Mouse (Mus musculus): ENCODE results near the gene Elp1. TPM values are rescaled to one million over a fixed set of nuclear protein-coding genes. Genes with fewer than 3 reads are reported as not detected.

Gene Elp1
- total RNA-seq, 1 experiment = 75.7 TPM

GRCm38 (mm10) chr4:56756966-56757600 is 45.0 kb downstream of the Elp1 start:
- Histone ChIP-seq H3K4me3 (ENCODE audit: insufficient read depth in 1 of 2, low read depth in 1 of 2, low read length in 2 of 2, poor library complexity in 1 of 2, severe bottlenecking in 1 of 2) (no peak overlapping the region), H3K4me1 (ENCODE audit: control insufficient read depth in 2 of 2, insufficient read depth in 2 of 2, low read length in 2 of 2, poor library complexity in 1 of 2) (no peaks in the 10 kb centered on the region), H3K9ac (ENCODE audit: insufficient read depth, low read depth, low read length, poor library complexity, severe bottlenecking) (no peak overlapping the region), H3K36me3 (ENCODE audit: control insufficient read depth, insufficient read depth, low read length, poor library complexity, severe bottlenecking) (peaks cover 48% of the 10 kb centered on the region), H3K9me3 (ENCODE audit: control insufficient read depth, insufficient read depth, low read depth, low read length) (no peaks in the 10 kb centered on the region), H3K27ac (ENCODE audit: insufficient read depth, low read depth, low read length, poor library complexity, severe bottlenecking) (no peak overlapping the region)
- in situ Hi-C loops (cut with MboI; ENCODE audit: low sequenced_read_pairs in 2 of 2, unreplicated experiment in 2 of 2) = no loop called here
- TF ChIP-seq MAFK (IDR thresholded peaks at IDR 0.05; ENCODE audit: insufficient read depth, low read depth, low read length) (no peak), HCFC1 (IDR thresholded peaks at IDR 0.05; ENCODE audit: borderline replicate concordance, insufficient read depth, low read length) (no peak), CHD2 (IDR thresholded peaks at IDR 0.05; ENCODE audit: low read depth, low read length) (no peak), ZNF384 (IDR thresholded peaks at IDR 0.05; ENCODE audit: low read depth, low read length) (no peak), ZC3H11A (IDR thresholded peaks at IDR 0.05; ENCODE audit: borderline replicate concordance, low read depth, low read length) (no peak)
- DNase-seq (ENCODE audit: low read depth, low spot score) = no peak

- Histone ChIP-seq H3K36me3 (ENCODE audit: control insufficient read depth, insufficient read depth, low read length, poor library complexity, severe bottlenecking) (peaks cover 52% of the 10 kb centered on the region), H3K27ac (ENCODE audit: insufficient read depth, low read depth, low read length, poor library complexity, severe bottlenecking) (no peak overlapping the region), H3K9me3 (ENCODE audit: control insufficient read depth, insufficient read depth, low read depth, low read length) (no peaks in the 10 kb centered on the region), H3K4me1 (ENCODE audit: control insufficient read depth in 2 of 2, insufficient read depth in 2 of 2, low read length in 2 of 2, poor library complexity in 1 of 2) (no peaks in the 10 kb centered on the region), H3K9ac (ENCODE audit: insufficient read depth, low read depth, low read length, poor library complexity, severe bottlenecking) (no peak overlapping the region), H3K4me3 (ENCODE audit: insufficient read depth in 1 of 2, low read depth in 1 of 2, low read length in 2 of 2, poor library complexity in 1 of 2, severe bottlenecking in 1 of 2) (no peak overlapping the region)
- TF ChIP-seq ZNF384 (IDR thresholded peaks at IDR 0.05; ENCODE audit: low read depth, low read length) (no peak), CHD2 (IDR thresholded peaks at IDR 0.05; ENCODE audit: low read depth, low read length) (no peak), HCFC1 (IDR thresholded peaks at IDR 0.05; ENCODE audit: borderline replicate concordance, insufficient read depth, low read length) (no peak), MAFK (IDR thresholded peaks at IDR 0.05; ENCODE audit: insufficient read depth, low read depth, low read length) (no peak), ZC3H11A (IDR thresholded peaks at IDR 0.05; ENCODE audit: borderline replicate concordance, low read depth, low read length) (no peak)
- in situ Hi-C loops (cut with MboI; ENCODE audit: low sequenced_read_pairs in 2 of 2, unreplicated experiment in 2 of 2) = no loop called here
- no peak for DNase-seq (ENCODE audit: low read depth, low spot score)
Measured at GRCm38 (mm10) chr4:56756021-56756420, 46.1 kb downstream of the Elp1 start.

- Histone ChIP-seq H3K4me1 (ENCODE audit: control insufficient read depth in 2 of 2, insufficient read depth in 2 of 2, low read length in 2 of 2, poor library complexity in 1 of 2) (no peaks in the 10 kb centered on the region), H3K9ac (ENCODE audit: insufficient read depth, low read depth, low read length, poor library complexity, severe bottlenecking) (no peak overlapping the region), H3K36me3 (ENCODE audit: control insufficient read depth, insufficient read depth, low read length, poor library complexity, severe bottlenecking) (peaks cover 29% of the 10 kb centered on the region), H3K27ac (ENCODE audit: insufficient read depth, low read depth, low read length, poor library complexity, severe bottlenecking) (no peak overlapping the region), H3K4me3 (ENCODE audit: insufficient read depth in 1 of 2, low read depth in 1 of 2, low read length in 2 of 2, poor library complexity in 1 of 2, severe bottlenecking in 1 of 2) (no peak overlapping the region), H3K9me3 (ENCODE audit: control insufficient read depth, insufficient read depth, low read depth, low read length) (no peaks in the 10 kb centered on the region)
- in situ Hi-C loops (cut with MboI; ENCODE audit: low sequenced_read_pairs in 2 of 2, unreplicated experiment in 2 of 2) = no loop called here
- TF ChIP-seq CHD2 (IDR thresholded peaks at IDR 0.05; ENCODE audit: low read depth, low read length) = no peak
- no peak for TF ChIP-seq HCFC1 (IDR thresholded peaks at IDR 0.05; ENCODE audit: borderline replicate concordance, insufficient read depth, low read length)
- TF ChIP-seq ZC3H11A (IDR thresholded peaks at IDR 0.05; ENCODE audit: borderline replicate concordance, low read depth, low read length) = no peak
- TF ChIP-seq MAFK (IDR thresholded peaks at IDR 0.05; ENCODE audit: insufficient read depth, low read depth, low read length) = no peak
- TF ChIP-seq ZNF384 (IDR thresholded peaks at IDR 0.05; ENCODE audit: low read depth, low read length) = no peak
- DNase-seq (ENCODE audit: low read depth, low spot score) = no peak
Measured at GRCm38 (mm10) chr4:56747456-56747855, 54.7 kb downstream of the Elp1 start.

- in situ Hi-C loops (cut with MboI; ENCODE audit: low sequenced_read_pairs in 2 of 2, unreplicated experiment in 2 of 2) = no loop called here
- H3K36me3 ChIP-seq (ENCODE audit: control insufficient read depth, insufficient read depth, low read length, poor library complexity, severe bottlenecking) = peaks cover 26% of the 10 kb centered on the region
- no peaks in the 10 kb centered on the region for H3K9me3 ChIP-seq (ENCODE audit: control insufficient read depth, insufficient read depth, low read depth, low read length)
- H3K9ac ChIP-seq (ENCODE audit: insufficient read depth, low read depth, low read length, poor library complexity, severe bottlenecking) = no peak overlapping the region
- no peak for DNase-seq (ENCODE audit: low read depth, low spot score)
- TF ChIP-seq CHD2 (IDR thresholded peaks at IDR 0.05; ENCODE audit: low read depth, low read length) = no peak
- no peak for TF ChIP-seq HCFC1 (IDR thresholded peaks at IDR 0.05; ENCODE audit: borderline replicate concordance, insufficient read depth, low read length)
- TF ChIP-seq MAFK (IDR thresholded peaks at IDR 0.05; ENCODE audit: insufficient read depth, low read depth, low read length) = no peak
- no peak overlapping the region for H3K4me3 ChIP-seq (ENCODE audit: insufficient read depth in 1 of 2, low read depth in 1 of 2, low read length in 2 of 2, poor library complexity in 1 of 2, severe bottlenecking in 1 of 2)
- H3K27ac ChIP-seq (ENCODE audit: insufficient read depth, low read depth, low read length, poor library complexity, severe bottlenecking) = no peak overlapping the region
- no peaks in the 10 kb centered on the region for H3K4me1 ChIP-seq (ENCODE audit: control insufficient read depth in 2 of 2, insufficient read depth in 2 of 2, low read length in 2 of 2, poor library complexity in 1 of 2)
Measured at GRCm38 (mm10) chr4:56746345-56746744, 55.8 kb downstream of the Elp1 start.
